In genomic region chr4:99503221-99503744, GRCm38 (mm10) we compare ENCODE assay signal across 22 mouse cellular contexts.
DNase-seq lines count a peak whose midpoint lies in the region; ATAC-seq and TF ChIP-seq lines count a peak whose summit lies in the region.
"Had no signal": no experiment of that assay in that cellular context is flagged by ENCODE, and none has a peak within 500 bp of the region (broad histone marks: within the 10 kb centered on the region; RNA-seq: fewer than 3 reads in every experiment).

No protein-coding gene starts in this region.

- H3K4me3 ChIP-seq in hindbrain, embryonic 10.5 days = no peak overlapping the region
- no peak overlapping the region for H3K4me3 ChIP-seq in hindbrain, embryonic 12.5 days
- H3K4me3 ChIP-seq in intestine, postnatal 0 days (ENCODE audit: low read depth, low read length) = no peak overlapping the region
- no peak overlapping the region for H3K4me3 ChIP-seq in gastrocnemius, adult 2 months
- H3K4me3 ChIP-seq: embryonic facial prominence, embryonic 12.5 days; erythroblast, embryonic 14.5 days; forebrain, embryonic 13.5 days; limb, embryonic 15.5 days; liver, embryonic 15.5 days; midbrain, embryonic 12.5 days; neural tube, embryonic 13.5 days had no signal

- no peak overlapping the region for H3K9ac ChIP-seq in hindbrain, embryonic 12.5 days
- H3K9ac ChIP-seq in intestine, postnatal 0 days (ENCODE audit: low read depth, low read length) = no peak overlapping the region
- H3K9ac ChIP-seq: embryonic facial prominence, embryonic 12.5 days; forebrain, embryonic 13.5 days; limb, embryonic 15.5 days; liver, embryonic 15.5 days; midbrain, embryonic 12.5 days; neural tube, embryonic 13.5 days had no signal

- no peak for ATAC-seq in hindbrain, embryonic 12.5 days (ENCODE audit: low FRiP score)
- ATAC-seq in intestine, postnatal 0 days = no peak
- ATAC-seq: activated CD4-positive, CD25-positive, alpha-beta regulatory T cell, adult 4 months; CD4-positive, CD25-positive, alpha-beta regulatory T cell, adult 4 months; forebrain, embryonic 13.5 days had no signal

- peak; percentile 27 for DNase-seq in hindbrain, embryonic 10.5 days (ENCODE audit: low spot score)
- peak; percentile 42 for DNase-seq in kidney, adult 9 months
- DNase-seq in kidney, postnatal 10 days = no peak
- DNase-seq in urinary bladder, postnatal 14 days (ENCODE audit: low spot score) = no peak
- DNase-seq in gastrocnemius, adult 2 months = no peak
- DNase-seq: adrenal gland, postnatal 14 days; cerebellum, adult 11 months; heart, postnatal 10 days; thymus, postnatal 14 days had no signal

- H3K9me3 ChIP-seq in hindbrain, embryonic 10.5 days = 0 out of 2 replicates have a peak, but pooled peaks cover 1% of the 10 kb centered on the region
- no peaks in the 10 kb centered on the region for H3K9me3 ChIP-seq in hindbrain, embryonic 12.5 days (replicated peaks)
- H3K9me3 ChIP-seq in intestine, postnatal 0 days (ENCODE audit: control insufficient read depth) = no peaks in the 10 kb centered on the region
- H3K9me3 ChIP-seq: embryonic facial prominence, embryonic 12.5 days; forebrain, embryonic 13.5 days; limb, embryonic 15.5 days; liver, embryonic 15.5 days; midbrain, embryonic 12.5 days; neural tube, embryonic 13.5 days had no signal

- 37% methylated on average over 10 of the region's 10 CpGs for WGBS in hindbrain, embryonic 10.5 days
- 33% methylated on average over 10 of the region's 10 CpGs for WGBS in hindbrain, embryonic 12.5 days
- 36% methylated on average over 10 of the region's 10 CpGs for WGBS in intestine, postnatal 0 days

- TF ChIP-seq CTCF in intestine, postnatal 0 days (IDR thresholded peaks at IDR 0.05; ENCODE audit: low read depth) = no peak
- no peak for TF ChIP-seq CTCF in gastrocnemius, adult 2 months (IDR thresholded peaks at IDR 0.05)

- no peak overlapping the region for H3K4me2 ChIP-seq in hindbrain, embryonic 12.5 days (replicated peaks)
- H3K4me2 ChIP-seq in intestine, postnatal 0 days (replicated peaks; ENCODE audit: low read depth) = peak overlapping the region; percentile 39; the same call in 1 of the 2 replicates
- H3K4me2 ChIP-seq: embryonic facial prominence, embryonic 12.5 days; forebrain, embryonic 13.5 days; heart, embryonic 11.5 days; limb, embryonic 15.5 days; liver, embryonic 15.5 days; midbrain, embryonic 12.5 days; neural tube, embryonic 13.5 days had no signal

- H3K4me1 ChIP-seq in hindbrain, embryonic 10.5 days (replicated peaks) = peaks cover 6% of the 10 kb centered on the region
- H3K4me1 ChIP-seq in hindbrain, embryonic 12.5 days = peaks cover 4% of the 10 kb centered on the region; the same call in 1 of the 2 replicates
- H3K4me1 ChIP-seq in intestine, postnatal 0 days (replicated peaks; ENCODE audit: control insufficient read depth, insufficient read depth, low read length) = no peaks in the 10 kb centered on the region; the same call in 1 of the 2 replicates
- H3K4me1 ChIP-seq: embryonic facial prominence, embryonic 12.5 days; forebrain, embryonic 13.5 days; limb, embryonic 15.5 days; liver, embryonic 15.5 days; midbrain, embryonic 12.5 days had no signal

- intact Hi-C loops in gastrocnemius, adult 2 months (cut with DNase I) = no loop called here

- no peaks in the 10 kb centered on the region for H3K36me3 ChIP-seq in hindbrain, embryonic 10.5 days
- no peaks in the 10 kb centered on the region for H3K36me3 ChIP-seq in hindbrain, embryonic 12.5 days
- H3K36me3 ChIP-seq in intestine, postnatal 0 days (ENCODE audit: control insufficient read depth, insufficient read depth) = no peaks in the 10 kb centered on the region
- H3K36me3 ChIP-seq: embryonic facial prominence, embryonic 12.5 days; limb, embryonic 15.5 days; liver, embryonic 15.5 days; midbrain, embryonic 12.5 days; neural tube, embryonic 13.5 days had no signal

- peaks cover 97% of the 10 kb centered on the region for H3K27me3 ChIP-seq in hindbrain, embryonic 10.5 days (ENCODE audit: insufficient read depth, poor library complexity, severe bottlenecking)
- peaks cover 77% of the 10 kb centered on the region for H3K27me3 ChIP-seq in hindbrain, embryonic 12.5 days
- H3K27me3 ChIP-seq in intestine, postnatal 0 days (replicated peaks; ENCODE audit: control insufficient read depth, insufficient read depth, low read length) = no peaks in the 10 kb centered on the region
- H3K27me3 ChIP-seq: forebrain, embryonic 13.5 days; limb, embryonic 15.5 days; liver, embryonic 15.5 days had no signal

- no peak overlapping the region for H3K27ac ChIP-seq in hindbrain, embryonic 10.5 days
- no peak overlapping the region for H3K27ac ChIP-seq in hindbrain, embryonic 12.5 days
- H3K27ac ChIP-seq in intestine, postnatal 0 days (ENCODE audit: low read depth, low read length) = no peak overlapping the region
- H3K27ac ChIP-seq in gastrocnemius, adult 2 months = no peak overlapping the region
- H3K27ac ChIP-seq: embryonic facial prominence, embryonic 12.5 days; forebrain, embryonic 13.5 days; limb, embryonic 15.5 days; liver, embryonic 15.5 days; macrophage; midbrain, embryonic 12.5 days; neural tube, embryonic 13.5 days had no signal

Comparison
In these comparisons a context has a peak if more than half of its experiments do, and no peak if none do; other contexts are left out.
1. DNase-seq: peak in hindbrain, embryonic 10.5 days (single experiment) and kidney, adult 9 months (single experiment); none in kidney, postnatal 10 days (single experiment), urinary bladder, postnatal 14 days (single experiment) and gastrocnemius, adult 2 months (single experiment).